Mouse (Mus musculus) intestine, postnatal 0 days (tissue): Measurements from ENCODE around the gene Cacng3. TPM values are rescaled to one million over a fixed set of nuclear protein-coding genes. Genes with fewer than 3 reads are reported as not detected.

Experiments
- ATAC-seq: fragments of 200-750 bp; cut with Nextera tagmentation; 2 replicates; pipeline ENCODE4 v1.8.0; 2017; ENCODE audit warnings: mild to moderate bottlenecking, moderate TSS enrichment, moderate library complexity
- H3K27ac ChIP-seq: fragments of 300-500 bp; sonication (generic); 2 replicates; pipeline ENCODE4 v1.5.1; 2014; ENCODE audit warnings: mild to moderate bottlenecking, low read depth, low read length, moderate library complexity
- H3K27me3 ChIP-seq: fragments of 300-500 bp; sonication (generic); replicated peaks from 2 replicates; pipeline ENCODE4 v1.6.1; 2014; ENCODE audit warnings: low read length, mixed read lengths; ENCODE audit not compliant: control insufficient read depth, insufficient read depth
- H3K36me3 ChIP-seq: fragments of 300-500 bp; sonication (generic); 2 replicates; pipeline ENCODE4 v1.6.1; 2014; ENCODE audit warnings: mild to moderate bottlenecking, moderate library complexity; ENCODE audit not compliant: control insufficient read depth, insufficient read depth
- H3K4me1 ChIP-seq: fragments of 300-500 bp; sonication (generic); replicated peaks from 2 replicates; pipeline ENCODE4 v1.6.1; 2014; ENCODE audit warnings: antibody characterized with exemption, low read length, mixed read lengths; ENCODE audit not compliant: control insufficient read depth, insufficient read depth
- H3K4me2 ChIP-seq: fragments of 300-500 bp; sonication (generic); replicated peaks from 2 replicates; pipeline ENCODE4 v1.6.1; 2014; ENCODE audit warnings: low read depth, mild to moderate bottlenecking, moderate library complexity
- H3K4me3 ChIP-seq: fragments of 300-500 bp; sonication (generic); 2 replicates; pipeline ENCODE4 v1.5.1; 2014; ENCODE audit warnings: low read depth, low read length
- H3K9ac ChIP-seq: fragments of 300-500 bp; sonication (generic); 2 replicates; pipeline ENCODE4 v1.6.1; 2014; ENCODE audit warnings: mild to moderate bottlenecking, low read depth, low read length
- H3K9me3 ChIP-seq: fragments of 300-500 bp; sonication (generic); 2 replicates; pipeline ENCODE4 v1.6.1; 2016; ENCODE audit warnings: mixed run types; ENCODE audit not compliant: control insufficient read depth
- CTCF ChIP-seq: sonication (generic); IDR thresholded peaks from 2 replicates; pipeline ENCODE4 v1.5.1; 2016; ENCODE audit warnings: low read depth, mild to moderate bottlenecking, control low read depth, antibody characterized with exemption, moderate library complexity
- whole genome bisulfite sequencing: fragments of 180-500 bp; shearing (Covaris S2); extraction: QIAGEN DNeasy Blood & Tissue Kit; methylation state at CpG from one replicate; pipeline ENCODE4 v1.1.7; 2014; 5-methylcytosine and 5-hydroxymethylcytosine counted together
- polyA plus RNA-seq: library from polyadenylated mRNA; unstranded; fragments of >200 nt; fragmentation: Nextera tagmentation; extraction: Ambion mirVana; gene quantifications from 2 replicates; pipeline ENCODE4 v1.2.1, GENCODE M21; 2015

Gene Cacng3
- polyA plus RNA-seq, 1 experiment from 2014 or later: not detected

GRCm38 (mm10) chr7:122764506-122764905 lies 94.2 kb downstream of the Cacng3 start:
- Histone ChIP-seq H3K4me2 (no peak overlapping the region), H3K36me3 (no peaks in the 10 kb centered on the region), H3K9ac (no peak overlapping the region), H3K9me3 (no peaks in the 10 kb centered on the region), H3K27ac (no peak overlapping the region), H3K27me3 (no peaks in the 10 kb centered on the region), H3K4me1 (no peaks in the 10 kb centered on the region), H3K4me3 (no peak overlapping the region)
- TF ChIP-seq CTCF: no peak
- ATAC-seq: no peak
- 82% methylated on average over 5 of the region's 5 CpGs for WGBS

GRCm38 (mm10) chr7:122768292-122769020 lies 98.2 kb downstream of the Cacng3 start:
- H3K4me2 ChIP-seq: no peak overlapping the region
- WGBS: 84% methylated on average over 27 of the region's 27 CpGs
- H3K27me3 ChIP-seq: no peaks in the 10 kb centered on the region
- TF ChIP-seq CTCF: no peak
- no peaks in the 10 kb centered on the region for H3K9me3 ChIP-seq
- H3K9ac ChIP-seq: no peak overlapping the region
- no peak overlapping the region for H3K27ac ChIP-seq
- no peak for ATAC-seq
- H3K4me3 ChIP-seq: no peak overlapping the region
- no peaks in the 10 kb centered on the region for H3K36me3 ChIP-seq
- no peaks in the 10 kb centered on the region for H3K4me1 ChIP-seq

DNA sequence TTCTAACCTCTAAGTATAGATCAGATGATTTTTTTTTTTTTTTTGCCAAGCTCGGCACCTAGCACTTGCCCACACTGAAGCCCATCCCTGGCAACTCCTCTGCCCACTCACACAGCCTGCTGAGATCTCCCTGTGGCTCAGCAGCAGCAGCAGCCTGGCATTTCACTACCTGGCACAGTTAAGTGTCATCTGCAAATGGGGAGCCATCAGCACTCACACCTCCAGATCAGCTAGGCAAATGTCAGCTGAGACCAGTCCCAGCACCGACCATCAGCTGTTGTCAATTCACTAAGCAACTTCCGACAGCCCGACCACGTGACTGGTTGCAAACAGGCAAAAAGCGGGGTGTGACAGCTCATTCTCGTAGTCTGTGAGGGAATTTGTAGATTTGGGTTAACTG lies 109.3 kb downstream of the Cacng3 start:
- ATAC-seq: no peak
- TF ChIP-seq CTCF: no peak
- H3K9ac ChIP-seq: no peak overlapping the region
- no peak overlapping the region for H3K4me2 ChIP-seq
- WGBS: 69% methylated on average over 7 of the region's 7 CpGs
- H3K36me3 ChIP-seq: no peaks in the 10 kb centered on the region
- no peak overlapping the region for H3K27ac ChIP-seq
- H3K27me3 ChIP-seq: no peaks in the 10 kb centered on the region
- no peaks in the 10 kb centered on the region for H3K4me1 ChIP-seq
- no peak overlapping the region for H3K4me3 ChIP-seq
- no peaks in the 10 kb centered on the region for H3K9me3 ChIP-seq

GRCm38 (mm10) chr7:122789929-122790328 lies 119.6 kb downstream of the Cacng3 start:
- Histone ChIP-seq H3K4me3 (no peak overlapping the region), H3K27me3 (no peaks in the 10 kb centered on the region), H3K27ac (no peak overlapping the region), H3K9ac (no peak overlapping the region), H3K9me3 (no peaks in the 10 kb centered on the region), H3K4me2 (no peak overlapping the region), H3K4me1 (no peaks in the 10 kb centered on the region), H3K36me3 (no peaks in the 10 kb centered on the region)
- no peak for TF ChIP-seq CTCF
- no peak for ATAC-seq
- WGBS: 81% methylated on average over 7 of the region's 7 CpGs

DNA sequence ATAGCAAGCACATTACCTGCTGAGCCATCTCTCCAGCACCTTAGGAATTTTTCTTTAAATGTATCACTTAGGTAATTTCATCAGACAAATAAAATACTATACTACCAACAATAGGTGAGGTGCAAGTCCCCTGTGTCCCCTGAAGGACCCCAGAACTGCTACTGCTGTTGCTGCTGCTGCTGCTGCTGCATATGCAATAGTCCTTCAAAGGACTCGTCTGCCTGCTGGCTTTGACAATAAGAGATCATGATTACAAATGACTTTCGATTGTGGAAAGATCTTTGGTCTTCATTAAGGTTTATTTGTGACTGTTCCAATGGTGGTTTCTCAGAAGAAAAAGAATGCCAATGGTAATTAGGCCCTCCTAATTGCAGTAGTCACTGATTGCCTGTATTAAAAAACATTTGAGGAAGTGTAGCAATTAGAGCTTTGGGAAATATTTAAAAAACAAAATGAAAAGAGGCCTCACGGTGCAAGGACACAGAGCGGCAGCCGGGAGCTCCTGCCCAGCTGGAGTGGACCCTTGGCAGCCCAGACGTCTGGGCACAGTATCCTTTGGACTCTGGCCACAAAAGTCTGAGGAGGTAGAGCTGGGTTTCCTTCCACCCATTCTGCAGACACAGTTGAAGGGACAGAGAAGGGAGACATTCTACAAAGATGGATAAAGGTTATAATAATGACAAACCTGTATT lies 123.5 kb downstream of the Cacng3 start:
- Histone ChIP-seq H3K27me3 (no peaks in the 10 kb centered on the region), H3K4me2 (no peak overlapping the region), H3K9me3 (no peaks in the 10 kb centered on the region), H3K4me3 (no peak overlapping the region), H3K27ac (no peak overlapping the region), H3K4me1 (no peaks in the 10 kb centered on the region), H3K36me3 (no peaks in the 10 kb centered on the region), H3K9ac (no peak overlapping the region)
- no peak for TF ChIP-seq CTCF
- ATAC-seq: no peak
- WGBS: 60% methylated on average over 6 of the region's 6 CpGs

GRCm38 (mm10) chr7:122795140-122795539 lies 124.8 kb downstream of the Cacng3 start:
- ATAC-seq: no peak
- H3K27ac ChIP-seq: no peak overlapping the region
- no peak for TF ChIP-seq CTCF
- no peaks in the 10 kb centered on the region for H3K36me3 ChIP-seq
- H3K27me3 ChIP-seq: no peaks in the 10 kb centered on the region
- no peak overlapping the region for H3K4me2 ChIP-seq
- H3K4me1 ChIP-seq: no peaks in the 10 kb centered on the region
- no peaks in the 10 kb centered on the region for H3K9me3 ChIP-seq
- H3K4me3 ChIP-seq: no peak overlapping the region
- no peak overlapping the region for H3K9ac ChIP-seq
- 91% methylated on average over 6 of the region's 6 CpGs for WGBS
